Mouse (Mus musculus) embryonic facial prominence, embryonic 11.5 days (tissue): ENCODE data around the gene Oscp1. TPM values are rescaled to one million over a fixed set of nuclear protein-coding genes. Genes with fewer than 3 reads are reported as not detected.
A peak's percentile ranks its signal among the peaks of the same experiment; 100 is the strongest.

Experiments used
- ATAC-seq: fragments of 200-750 bp; cut with Nextera tagmentation; replicated peaks from 2 replicates; pipeline ENCODE4 v1.8.0; 2017; ENCODE audit warnings: low read depth; ENCODE audit not compliant: insufficient number of reproducible peaks, low FRiP score, low TSS enrichment
- DNase-seq: peaks from one replicate; pipeline ENCODE4 v3.0.0-alpha.2; 2015; ENCODE audit warnings: low spot score
- H3K27ac ChIP-seq: fragments of 300-500 bp; sonication (generic); replicated peaks from 2 replicates; pipeline ENCODE4 v1.5.1; 2014; ENCODE audit warnings: mild to moderate bottlenecking, low read depth, low read length, control low read depth
- H3K27me3 ChIP-seq: fragments of 300-500 bp; sonication (generic); 2 replicates; pipeline ENCODE4 v1.6.1; 2014; ENCODE audit warnings: mild to moderate bottlenecking, low read length, moderate library complexity, mixed read lengths; ENCODE audit not compliant: control insufficient read depth, insufficient read depth
- H3K36me3 ChIP-seq: fragments of 300-500 bp; sonication (generic); replicated peaks from 2 replicates; pipeline ENCODE4 v1.6.1; 2014; ENCODE audit warnings: low read depth, mild to moderate bottlenecking, low read length, moderate library complexity, mixed read lengths; ENCODE audit not compliant: control insufficient read depth, insufficient read depth
- H3K4me1 ChIP-seq: fragments of 300-500 bp; sonication (generic); 2 replicates; pipeline ENCODE4 v1.6.1; 2014; ENCODE audit warnings: low read length, mixed read lengths; ENCODE audit not compliant: control insufficient read depth, insufficient read depth
- H3K4me2 ChIP-seq: fragments of 300-500 bp; sonication (generic); 2 replicates; pipeline ENCODE4 v1.6.1; 2014; ENCODE audit warnings: low read depth, mild to moderate bottlenecking, control low read depth, low read length, moderate library complexity
- H3K4me3 ChIP-seq: fragments of 300-500 bp; sonication (generic); 2 replicates; pipeline ENCODE4 v1.5.1; 2014; ENCODE audit warnings: low read depth, low read length, control low read depth
- H3K9ac ChIP-seq: fragments of 300-500 bp; sonication (generic); replicated peaks from 2 replicates; pipeline ENCODE4 v1.6.1; 2014; ENCODE audit warnings: mild to moderate bottlenecking, control low read depth, low read length
- H3K9me3 ChIP-seq: fragments of 300-500 bp; sonication (generic); replicated peaks from 2 replicates; pipeline ENCODE4 v1.6.1; 2016; ENCODE audit warnings: mild to moderate bottlenecking, low read length, inconsistent platforms, mixed read lengths; ENCODE audit not compliant: control insufficient read depth
- WGBS: fragments of 180-500 bp; shearing (Covaris S2); extraction: QIAGEN DNeasy Blood & Tissue Kit; methylation state at CpG from one replicate; pipeline ENCODE4 v1.1.7; 2014; 5-methylcytosine and 5-hydroxymethylcytosine counted together
- polyA plus RNA-seq: library from polyadenylated mRNA; unstranded; fragments of >200 nt; fragmentation: Nextera tagmentation; extraction: Ambion mirVana; gene quantifications from 2 replicates; pipeline ENCODE4 v1.2.1, GENCODE M21; 2014

Gene Oscp1
- polyA plus RNA-seq, 1 experiment from 2014 or later: 18.3 TPM

GRCm38 (mm10) chr4:126109613-126110373 is 51.4 kb downstream of the Oscp1 start:
- WGBS: 82% methylated on average over 10 of the region's 10 CpGs
- H3K4me3 ChIP-seq: no peak overlapping the region
- no peak overlapping the region; the same call in 1 of the 2 replicates for H3K27ac ChIP-seq
- 0 out of 2 replicates have a peak overlapping the region, but pooled peaks have one; percentile 18 for H3K9ac ChIP-seq
- H3K9me3 ChIP-seq: no peaks in the 10 kb centered on the region
- no peak for DNase-seq
- no peaks in the 10 kb centered on the region for H3K36me3 ChIP-seq
- peaks cover 8% of the 10 kb centered on the region for H3K4me1 ChIP-seq
- H3K4me2 ChIP-seq: no peak overlapping the region
- 0 out of 2 replicates have a peak, but pooled peaks have one; percentile 14 for ATAC-seq
- no peaks in the 10 kb centered on the region for H3K27me3 ChIP-seq

- Histone ChIP-seq H3K27me3 (no peaks in the 10 kb centered on the region), H3K9me3 (no peaks in the 10 kb centered on the region), H3K4me1 (peaks cover 8% of the 10 kb centered on the region), H3K27ac (peak overlapping the region; percentile 66), H3K36me3 (no peaks in the 10 kb centered on the region), H3K4me2 (peak overlapping the region; percentile 17), H3K9ac (peak overlapping the region; percentile 33; the same call in 1 of the 2 replicates), H3K4me3 (no peak overlapping the region)
- WGBS: 9% methylated on average over 12 of the region's 12 CpGs
- ATAC-seq (peak; percentile 74), DNase-seq (peak; percentile 58)
Observed at GRCm38 (mm10) chr4:126110374-126111152, 52.2 kb downstream of the Oscp1 start.

- Histone ChIP-seq H3K27ac (peak overlapping the region; percentile 66), H3K9ac (no peak overlapping the region; the same call in 1 of the 2 replicates), H3K4me1 (peaks cover 8% of the 10 kb centered on the region), H3K27me3 (no peaks in the 10 kb centered on the region), H3K4me2 (no peak overlapping the region), H3K4me3 (no peak overlapping the region), H3K36me3 (no peaks in the 10 kb centered on the region), H3K9me3 (no peaks in the 10 kb centered on the region)
- WGBS: 18% methylated on average over 7 of the region's 7 CpGs
- ATAC-seq: no peak
- DNase-seq: no peak
Observed at GRCm38 (mm10) chr4:126111153-126111549, 52.8 kb downstream of the Oscp1 start.

- 83% methylated on average over 4 of the region's 4 CpGs for WGBS
- Histone ChIP-seq H3K36me3 (no peaks in the 10 kb centered on the region), H3K9me3 (no peaks in the 10 kb centered on the region), H3K4me1 (peaks cover 8% of the 10 kb centered on the region), H3K4me2 (no peak overlapping the region), H3K27me3 (no peaks in the 10 kb centered on the region), H3K27ac (no peak overlapping the region), H3K4me3 (no peak overlapping the region), H3K9ac (no peak overlapping the region)
- DNase-seq (no peak), ATAC-seq (no peak)
Observed at GRCm38 (mm10) chr4:126113243-126113642, 54.9 kb downstream of the Oscp1 start.

- Histone ChIP-seq H3K9me3 (no peaks in the 10 kb centered on the region), H3K27ac (no peak overlapping the region), H3K36me3 (no peaks in the 10 kb centered on the region), H3K4me2 (no peak overlapping the region), H3K27me3 (no peaks in the 10 kb centered on the region), H3K4me1 (peaks cover 8% of the 10 kb centered on the region), H3K9ac (no peak overlapping the region), H3K4me3 (no peak overlapping the region)
- WGBS: 26% methylated on average over 6 of the region's 6 CpGs
- DNase-seq (peak; percentile 51), ATAC-seq (no peak)
Observed at GRCm38 (mm10) chr4:126113943-126114342, 55.6 kb downstream of the Oscp1 start.

GRCm38 (mm10) chr4:126115411-126115810 is 57.0 kb downstream of the Oscp1 start:
- Histone ChIP-seq H3K4me1 (peaks cover 6% of the 10 kb centered on the region), H3K4me3 (no peak overlapping the region), H3K27ac (no peak overlapping the region), H3K27me3 (no peaks in the 10 kb centered on the region), H3K9me3 (no peaks in the 10 kb centered on the region), H3K4me2 (no peak overlapping the region), H3K9ac (no peak overlapping the region), H3K36me3 (no peaks in the 10 kb centered on the region)
- DNase-seq (no peak), ATAC-seq (no peak)
- WGBS: 77% methylated on average over 9 of the region's 9 CpGs

GRCm38 (mm10) chr4:126115871-126116521 is 57.6 kb downstream of the Oscp1 start:
- 73% methylated on average over 6 of the region's 6 CpGs for WGBS

More at GRCm38 (mm10) chr4:126115871-126116521, 57.6 kb downstream of the Oscp1 start:
- no peaks in the 10 kb centered on the region for H3K9me3 ChIP-seq
- H3K27me3 ChIP-seq: no peaks in the 10 kb centered on the region
- no peak overlapping the region for H3K9ac ChIP-seq
- H3K36me3 ChIP-seq: no peaks in the 10 kb centered on the region
- peaks cover under 1% of the 10 kb centered on the region; the same call in 1 of the 2 replicates for H3K4me1 ChIP-seq
- no peak overlapping the region for H3K27ac ChIP-seq
- no peak overlapping the region for H3K4me3 ChIP-seq
- DNase-seq: no peak
- no peak for ATAC-seq
- H3K4me2 ChIP-seq: no peak overlapping the region
